Mouse (Mus musculus) stomach, postnatal 0 days (tissue): ENCODE measurements at regions not wholly inside any gene's neighbourhood (a gene's known extent, or its start where the extent isn't known, plus 50 kb on each side); places are given as distances from the start of the nearest gene placed in this dataset.

ENCODE experiments used
- CTCF ChIP-seq: IDR thresholded peaks from 2 replicates; pipeline ENCODE4 v1.5.1; 2016; ENCODE audit warnings: antibody characterized with exemption, low read depth, mild to moderate bottlenecking, moderate library complexity
- EP300 ChIP-seq: optimal IDR thresholded peaks from 2 replicates; pipeline ENCODE3; 2016; ENCODE audit warnings: antibody characterized with exemption

DNA sequence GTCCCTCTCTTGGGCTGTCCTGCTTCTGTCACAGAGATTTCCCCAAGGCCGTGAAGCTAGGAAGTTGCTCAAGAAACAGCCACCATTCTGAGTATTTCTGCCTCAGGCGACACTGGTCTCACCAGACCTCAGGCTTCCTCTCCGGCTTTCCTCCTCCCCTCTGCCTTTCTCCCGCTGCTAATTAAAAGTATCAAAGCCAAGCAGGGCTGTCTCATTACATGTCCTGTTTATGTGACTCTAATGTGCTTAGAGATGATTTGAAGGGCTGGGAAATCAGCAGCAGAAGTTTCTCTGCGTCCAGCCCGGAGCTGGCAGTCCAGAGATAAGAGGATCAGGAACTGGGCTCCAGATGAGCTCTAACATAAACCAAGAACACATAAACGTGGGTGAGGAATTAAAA, 84.3 kb upstream of the Lrfn2 start:
- TF ChIP-seq CTCF (no peak), EP300 (no peak)
